Mouse (Mus musculus): Measurements from ENCODE around the gene Gm21961.
"Not testable (repeated sequence)": the region's sequence is repeated elsewhere in the genome, so short reads cannot be mapped to it uniquely, and the experiment has no call there.

Gene Gm21961

DNA sequence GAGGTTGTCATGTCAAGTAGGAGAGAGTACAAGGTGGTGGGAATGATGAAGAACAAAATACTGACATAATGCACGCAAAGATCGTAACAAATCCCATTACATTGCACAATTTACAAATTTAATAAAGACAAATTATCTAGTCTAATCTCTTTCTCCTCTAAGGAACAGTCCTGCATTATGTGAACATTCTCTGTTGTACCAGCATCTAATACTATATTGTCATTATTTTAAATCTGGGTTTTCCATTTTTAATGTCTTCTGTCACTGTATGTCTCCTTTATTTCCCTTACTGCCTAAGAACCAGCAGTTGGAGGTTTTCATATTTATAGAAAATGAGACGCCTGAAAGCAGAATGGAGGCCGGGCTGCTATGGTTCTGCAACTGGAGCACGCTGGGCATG lies at the start of gene Gm21961:
Gm21961 (minus strand) TSS at position 101 of the 400 bp plus-strand sequence.
- DNase-seq, result no peak

DNA sequence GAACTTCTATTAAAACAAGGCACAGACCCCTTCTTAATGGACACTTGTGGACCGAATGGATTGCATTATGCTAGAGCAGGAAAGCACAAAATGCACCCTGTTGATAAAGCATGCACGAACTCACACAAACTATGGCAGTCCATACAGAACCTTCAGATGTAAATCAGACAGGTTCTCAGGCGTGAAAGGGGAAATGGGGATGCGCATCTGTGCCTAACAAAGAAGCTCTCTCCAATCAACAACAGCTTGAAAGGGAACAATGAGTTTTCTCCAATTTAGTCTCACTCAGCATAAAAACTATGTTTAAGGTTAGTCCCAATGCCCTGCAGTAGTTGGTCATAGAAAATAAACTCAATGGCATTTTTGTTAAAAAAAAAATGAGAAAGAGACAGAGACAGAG lies 27.3 kb upstream of the Gm21961 start:
- no peak for DNase-seq

DNA sequence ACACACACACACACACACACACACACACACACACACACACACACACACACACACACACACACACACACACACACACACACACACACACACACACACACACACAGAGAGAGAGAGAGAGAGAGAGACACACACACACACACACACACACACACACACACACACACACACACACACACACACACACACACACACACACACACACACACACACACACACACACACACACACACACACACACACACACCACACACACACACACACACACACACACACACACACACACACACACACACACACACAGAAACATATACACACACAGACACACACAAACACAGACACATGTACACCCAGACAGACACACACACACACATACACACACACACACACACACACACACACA lies 24.5 kb upstream of the Gm21961 start:
- not testable (repeated sequence) for DNase-seq

DNA sequence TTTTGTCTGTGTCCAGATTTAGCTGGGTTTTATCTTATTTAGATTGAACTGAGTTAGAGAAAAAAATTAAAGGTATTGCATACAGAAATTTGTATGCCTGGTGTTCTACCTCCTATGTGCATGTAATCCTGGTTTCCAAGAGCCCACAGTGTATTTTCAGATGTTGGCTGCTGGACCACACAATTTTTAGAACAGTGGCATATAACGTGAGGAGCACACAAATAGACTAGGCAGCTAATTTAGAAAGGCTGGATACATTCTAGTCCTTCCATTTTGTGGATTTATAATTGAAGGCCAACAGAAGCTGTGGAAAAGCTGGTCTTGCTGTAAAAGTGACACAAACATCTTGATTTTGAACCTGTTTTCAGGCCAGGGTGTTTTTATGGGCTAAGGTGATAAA lies 3.3 kb upstream of the Gm21961 start:
- no peak for DNase-seq

DNA sequence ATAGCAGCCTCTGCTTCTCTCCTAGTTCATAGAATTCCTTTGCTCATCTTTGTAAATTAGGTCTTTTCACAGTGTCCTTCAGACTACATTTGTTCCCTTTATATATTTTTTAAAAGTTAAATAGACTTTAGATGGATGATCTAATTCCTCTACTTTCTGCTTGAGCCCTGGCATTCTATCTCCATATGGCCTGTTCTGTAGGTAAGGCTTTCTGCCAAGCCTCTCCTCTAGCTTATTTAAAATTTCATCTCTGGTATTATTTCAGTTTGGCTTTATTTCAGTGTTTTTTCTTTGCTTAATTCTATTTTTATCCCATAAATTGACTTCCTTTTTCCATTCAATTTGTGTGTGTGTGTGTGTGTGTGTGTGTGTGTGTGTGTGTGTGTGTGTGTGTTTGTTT lies 8.5 kb downstream of the Gm21961 start:
- no peak for DNase-seq

DNA sequence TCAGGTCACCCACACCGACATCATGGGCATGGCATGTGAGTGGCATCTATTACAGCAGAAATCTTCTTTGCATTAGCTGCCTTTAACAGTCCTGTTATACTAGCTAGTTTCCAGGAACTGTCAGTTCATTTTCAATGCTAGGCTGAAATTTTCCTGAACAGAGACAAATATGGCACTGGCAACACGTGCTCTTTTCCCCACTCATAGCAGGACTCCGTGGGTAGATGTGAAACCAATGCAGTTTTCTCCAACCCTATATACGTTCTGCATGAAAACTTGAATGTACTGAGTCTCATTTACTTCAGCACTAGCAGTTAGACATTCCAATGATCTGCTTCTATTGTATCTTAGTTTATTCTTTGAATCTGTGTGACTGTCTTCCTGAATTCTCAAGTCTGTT lies 20.2 kb downstream of the Gm21961 start:
- DNase-seq, result no peak

DNA sequence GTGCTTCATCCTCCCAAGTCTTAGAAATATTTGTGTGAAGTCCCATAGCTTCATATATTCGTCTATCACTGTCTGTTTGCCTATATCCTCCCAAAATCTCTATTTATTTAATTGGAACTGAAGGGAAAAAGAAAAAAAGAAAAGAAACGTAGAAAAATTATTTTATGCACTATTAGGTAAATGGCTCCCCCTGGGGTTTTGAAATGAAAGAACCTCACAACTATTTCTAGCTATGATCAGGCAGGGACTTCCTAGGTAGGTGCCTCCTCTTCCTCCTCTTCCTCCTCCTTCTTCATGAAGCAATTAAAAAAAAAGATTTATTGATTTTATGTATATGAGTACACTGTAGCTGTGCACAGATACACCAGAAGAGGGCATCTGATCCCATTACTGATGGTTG lies 34.7 kb downstream of the Gm21961 start:
- no peak for DNase-seq

DNA sequence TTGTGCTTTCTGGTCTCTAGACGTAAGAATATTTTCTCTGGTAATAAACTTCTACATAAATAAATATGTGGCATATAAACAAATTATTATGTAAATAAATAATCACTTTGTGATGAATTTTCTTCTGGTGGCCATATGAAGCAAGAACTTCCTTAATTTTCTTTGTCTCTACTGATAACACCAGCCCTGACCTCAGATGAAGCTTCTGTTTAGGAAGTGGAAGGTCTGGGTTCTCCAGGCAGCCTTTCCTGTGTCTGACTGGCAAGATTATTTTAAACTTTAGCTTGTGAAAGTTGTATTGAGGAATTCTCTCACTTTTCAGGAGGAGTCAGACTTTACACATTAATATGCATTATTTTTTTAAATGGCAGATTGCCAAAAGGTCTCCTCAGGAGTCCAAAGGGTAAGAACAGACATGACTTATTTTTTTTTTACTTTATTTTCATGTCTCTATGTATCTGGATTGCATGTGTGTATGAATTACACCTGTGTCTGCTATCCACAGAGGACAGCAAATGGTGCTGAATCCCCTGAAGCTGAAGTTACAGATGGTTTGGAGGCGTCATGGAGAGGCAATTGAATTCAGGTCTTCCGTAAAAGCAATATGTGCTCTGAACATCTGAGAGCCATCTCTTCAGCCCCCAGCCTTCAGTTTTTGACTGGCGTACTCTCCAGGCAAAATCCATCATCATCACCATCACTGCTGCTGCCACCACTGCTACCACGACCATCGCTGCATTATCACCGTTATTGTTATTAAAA lies 38.5 kb downstream of the Gm21961 start:
- no peak for DNase-seq

Data from kidney, postnatal 4 days (tissue).